Comparison of ENCODE assay signal across 19 mouse cellular contexts in genomic region chr11:94985140-94985539, GRCm38 (mm10). TPM values are rescaled to one million over a fixed set of nuclear protein-coding genes. Genes with fewer than 3 reads are reported as not detected.
A peak's percentile ranks its signal among the peaks of the same experiment; 100 is the strongest.
DNase-seq lines count a peak whose midpoint lies in the region; ATAC-seq and TF ChIP-seq lines count a peak whose summit lies in the region.
"Had no signal": no experiment of that assay in that cellular context is flagged by ENCODE, and none has a peak within 500 bp of the region (broad histone marks: within the 10 kb centered on the region; RNA-seq: fewer than 3 reads in every experiment).

No protein-coding gene starts in this region.

- no peak for ATAC-seq in forebrain, embryonic 11.5 days (replicated peaks; ENCODE audit: low FRiP score)
- no peak for ATAC-seq in liver, embryonic 13.5 days (ENCODE audit: low read depth)
- no peak for ATAC-seq in liver, embryonic 12.5 days
- ATAC-seq in stomach, embryonic 14.5 days (ENCODE audit: insufficient number of reproducible peaks, insufficient read depth, low FRiP score, low read depth): no peak
- no peak for ATAC-seq in stomach, postnatal 0 days (ENCODE audit: low FRiP score, low TSS enrichment)
- ATAC-seq in stomach, embryonic 16.5 days (ENCODE audit: insufficient read depth, low FRiP score): no peak
- ATAC-seq in frontal cortex, adult (ENCODE audit: low TSS enrichment): no peak
- ATAC-seq: Patski had no signal

- H3K27me3 ChIP-seq in forebrain, embryonic 10.5 days (ENCODE audit: poor library complexity, severe bottlenecking): no peaks in the 10 kb centered on the region
- no peaks in the 10 kb centered on the region for H3K27me3 ChIP-seq in forebrain, embryonic 11.5 days (ENCODE audit: control insufficient read depth, insufficient read depth, low read length)
- H3K27me3 ChIP-seq in liver, embryonic 13.5 days: no peaks in the 10 kb centered on the region
- no peaks in the 10 kb centered on the region for H3K27me3 ChIP-seq in liver, embryonic 12.5 days (replicated peaks)
- no peaks in the 10 kb centered on the region for H3K27me3 ChIP-seq in stomach, embryonic 14.5 days (ENCODE audit: control insufficient read depth, insufficient read depth, low read length)
- H3K27me3 ChIP-seq in stomach, postnatal 0 days (ENCODE audit: control insufficient read depth, insufficient read depth, low read length): no peaks in the 10 kb centered on the region
- no peaks in the 10 kb centered on the region for H3K27me3 ChIP-seq in stomach, embryonic 16.5 days (ENCODE audit: control insufficient read depth, insufficient read depth, low read length)
- H3K27me3 ChIP-seq: embryonic facial prominence, embryonic 13.5 days; hindbrain, embryonic 15.5 days; limb, embryonic 13.5 days; neural tube, embryonic 13.5 days; Patski had no signal

- H3K4me3 ChIP-seq in forebrain, embryonic 10.5 days: no peak overlapping the region
- H3K4me3 ChIP-seq in forebrain, embryonic 11.5 days (ENCODE audit: low read depth, low read length): no peak overlapping the region
- H3K4me3 ChIP-seq in liver, embryonic 13.5 days (replicated peaks): no peak overlapping the region
- no peak overlapping the region for H3K4me3 ChIP-seq in liver, embryonic 12.5 days
- H3K4me3 ChIP-seq in stomach, embryonic 14.5 days (ENCODE audit: low read depth, low read length): no peak overlapping the region
- H3K4me3 ChIP-seq in stomach, postnatal 0 days (ENCODE audit: low read depth, low read length): no peak overlapping the region
- H3K4me3 ChIP-seq in stomach, embryonic 16.5 days (replicated peaks; ENCODE audit: low read length): no peak overlapping the region
- H3K4me3 ChIP-seq: embryonic facial prominence, embryonic 13.5 days; hindbrain, embryonic 15.5 days; limb, embryonic 13.5 days; midbrain, embryonic 10.5 days; neural tube, embryonic 13.5 days had no signal

- no peak for DNase-seq in forebrain, embryonic 10.5 days (ENCODE audit: extremely low spot score, low spot score)
- no peak for DNase-seq in forebrain, embryonic 11.5 days (ENCODE audit: low spot score)
- DNase-seq in liver, embryonic 13.5 days: no peak
- no peak for DNase-seq in stomach, postnatal 0 days (ENCODE audit: low spot score)
- DNase-seq: cerebellum, adult 11 months; gastrocnemius, postnatal 25 days; heart, postnatal 14 days; kidney, adult 8-10 months had no signal

- peak overlapping the region; percentile 67 for H3K27ac ChIP-seq in forebrain, embryonic 10.5 days
- no peak overlapping the region for H3K27ac ChIP-seq in forebrain, embryonic 11.5 days (ENCODE audit: low read depth, low read length)
- no peak overlapping the region for H3K27ac ChIP-seq in liver, embryonic 13.5 days
- no peak overlapping the region for H3K27ac ChIP-seq in liver, embryonic 12.5 days
- H3K27ac ChIP-seq in stomach, embryonic 14.5 days (ENCODE audit: low read length): peak overlapping the region; percentile 61; the same call in 1 of the 2 replicates
- H3K27ac ChIP-seq in stomach, postnatal 0 days (replicated peaks): no peak overlapping the region
- H3K27ac ChIP-seq in stomach, embryonic 16.5 days (ENCODE audit: low read length): peak overlapping the region; percentile 34; the same call in 1 of the 2 replicates
- H3K27ac ChIP-seq: embryonic facial prominence, embryonic 13.5 days; hindbrain, embryonic 15.5 days; limb, embryonic 13.5 days; midbrain, embryonic 10.5 days; neural tube, embryonic 13.5 days had no signal

- no peaks in the 10 kb centered on the region for H3K36me3 ChIP-seq in forebrain, embryonic 10.5 days (replicated peaks)
- no peaks in the 10 kb centered on the region for H3K36me3 ChIP-seq in forebrain, embryonic 11.5 days (ENCODE audit: control insufficient read depth, insufficient read depth, low read length)
- H3K36me3 ChIP-seq in liver, embryonic 13.5 days: no peaks in the 10 kb centered on the region
- no peaks in the 10 kb centered on the region for H3K36me3 ChIP-seq in liver, embryonic 12.5 days
- H3K36me3 ChIP-seq in stomach, embryonic 14.5 days (ENCODE audit: control insufficient read depth, insufficient read depth, low read length): no peaks in the 10 kb centered on the region
- H3K36me3 ChIP-seq in stomach, postnatal 0 days (ENCODE audit: control insufficient read depth, insufficient read depth, low read length): no peaks in the 10 kb centered on the region
- no peaks in the 10 kb centered on the region for H3K36me3 ChIP-seq in stomach, embryonic 16.5 days (ENCODE audit: control insufficient read depth, insufficient read depth, low read length)
- H3K36me3 ChIP-seq: embryonic facial prominence, embryonic 13.5 days; hindbrain, embryonic 15.5 days; limb, embryonic 13.5 days; midbrain, embryonic 10.5 days; neural tube, embryonic 13.5 days had no signal

- TF ChIP-seq EP300 in stomach, postnatal 0 days (optimal IDR thresholded peaks at IDR 0.05): no peak

- H3K9me3 ChIP-seq in forebrain, embryonic 10.5 days: no peaks in the 10 kb centered on the region
- H3K9me3 ChIP-seq in forebrain, embryonic 11.5 days (ENCODE audit: control insufficient read depth, low read length): no peaks in the 10 kb centered on the region
- H3K9me3 ChIP-seq in liver, embryonic 13.5 days (replicated peaks): no peaks in the 10 kb centered on the region
- H3K9me3 ChIP-seq in liver, embryonic 12.5 days (replicated peaks): no peaks in the 10 kb centered on the region
- H3K9me3 ChIP-seq in stomach, embryonic 14.5 days (ENCODE audit: control insufficient read depth, low read depth, low read length): no peaks in the 10 kb centered on the region
- no peaks in the 10 kb centered on the region for H3K9me3 ChIP-seq in stomach, postnatal 0 days (ENCODE audit: control insufficient read depth, low read length)
- no peaks in the 10 kb centered on the region for H3K9me3 ChIP-seq in stomach, embryonic 16.5 days (replicated peaks; ENCODE audit: control insufficient read depth, low read length)
- H3K9me3 ChIP-seq: embryonic facial prominence, embryonic 13.5 days; hindbrain, embryonic 15.5 days; limb, embryonic 13.5 days; midbrain, embryonic 10.5 days; neural tube, embryonic 13.5 days had no signal

- no peak overlapping the region for H3K4me2 ChIP-seq in forebrain, embryonic 11.5 days (ENCODE audit: low read depth, low read length, severe bottlenecking)
- peak overlapping the region; percentile 7; the same call in 1 of the 2 replicates for H3K4me2 ChIP-seq in liver, embryonic 13.5 days
- H3K4me2 ChIP-seq in liver, embryonic 12.5 days: no peak overlapping the region
- no peak overlapping the region for H3K4me2 ChIP-seq in stomach, embryonic 14.5 days (replicated peaks; ENCODE audit: low read depth, low read length)
- no peak overlapping the region for H3K4me2 ChIP-seq in stomach, postnatal 0 days (replicated peaks; ENCODE audit: low read depth)
- no peak overlapping the region for H3K4me2 ChIP-seq in stomach, embryonic 16.5 days (ENCODE audit: low read depth, low read length)
- H3K4me2 ChIP-seq: embryonic facial prominence, embryonic 13.5 days; hindbrain, embryonic 15.5 days; limb, embryonic 13.5 days; neural tube, embryonic 13.5 days had no signal

- TF ChIP-seq CTCF in stomach, postnatal 0 days (IDR thresholded peaks at IDR 0.05; ENCODE audit: low read depth): no peak

- peaks cover 47% of the 10 kb centered on the region for H3K4me1 ChIP-seq in forebrain, embryonic 10.5 days
- peaks cover 11% of the 10 kb centered on the region for H3K4me1 ChIP-seq in forebrain, embryonic 11.5 days (replicated peaks; ENCODE audit: control insufficient read depth, insufficient read depth, low read length)
- peaks cover 66% of the 10 kb centered on the region for H3K4me1 ChIP-seq in liver, embryonic 13.5 days (replicated peaks)
- peaks cover 65% of the 10 kb centered on the region for H3K4me1 ChIP-seq in liver, embryonic 12.5 days
- H3K4me1 ChIP-seq in stomach, embryonic 14.5 days (ENCODE audit: control insufficient read depth, insufficient read depth, low read length): peaks cover 22% of the 10 kb centered on the region
- H3K4me1 ChIP-seq in stomach, postnatal 0 days (replicated peaks; ENCODE audit: control insufficient read depth, insufficient read depth): peaks cover 5% of the 10 kb centered on the region; the same call in 1 of the 2 replicates
- peaks cover 27% of the 10 kb centered on the region for H3K4me1 ChIP-seq in stomach, embryonic 16.5 days (ENCODE audit: control insufficient read depth, insufficient read depth, low read length)

- 58% methylated on average over 1 of the region's 1 CpGs for WGBS in forebrain, embryonic 10.5 days
- WGBS in forebrain, embryonic 11.5 days: 59% methylated on average over 1 of the region's 1 CpGs
- 30% methylated on average over 1 of the region's 1 CpGs for WGBS in liver, embryonic 13.5 days (ENCODE audit: insufficient replicate concordance)
- WGBS in liver, embryonic 12.5 days (ENCODE audit: insufficient replicate concordance): 51% methylated on average over 1 of the region's 1 CpGs
- 17% methylated on average over 1 of the region's 1 CpGs for WGBS in stomach, embryonic 14.5 days
- 31% methylated on average over 1 of the region's 1 CpGs for WGBS in stomach, postnatal 0 days
- 40% methylated on average over 1 of the region's 1 CpGs for WGBS in stomach, embryonic 16.5 days

- H3K9ac ChIP-seq in forebrain, embryonic 11.5 days (ENCODE audit: low read length): no peak overlapping the region
- H3K9ac ChIP-seq in liver, embryonic 13.5 days: no peak overlapping the region
- H3K9ac ChIP-seq in liver, embryonic 12.5 days: no peak overlapping the region
- no peak overlapping the region for H3K9ac ChIP-seq in stomach, embryonic 14.5 days (replicated peaks; ENCODE audit: low read depth, low read length)
- H3K9ac ChIP-seq in stomach, postnatal 0 days (ENCODE audit: low read length): no peak overlapping the region
- no peak overlapping the region for H3K9ac ChIP-seq in stomach, embryonic 16.5 days (ENCODE audit: low read length)
- H3K9ac ChIP-seq: embryonic facial prominence, embryonic 13.5 days; hindbrain, embryonic 15.5 days; limb, embryonic 13.5 days; neural tube, embryonic 13.5 days had no signal

RNA-seq across cellular contexts. Expression of gene Ppp1r9b, which starts 5.7 kb away (rescaled TPM):
- 8.7 and 10.7 TPM in 2 replicates for polyA plus RNA-seq in forebrain, embryonic 10.5 days (2016; fragmentation: Nextera tagmentation; extraction: Ambion mirVana)
- polyA plus RNA-seq in forebrain, embryonic 11.5 days (2014; fragmentation: Nextera tagmentation; extraction: Ambion mirVana): 17.2 and 18.6 TPM in 2 replicates
- polyA plus RNA-seq in liver, embryonic 13.5 days (2015; fragmentation: Nextera tagmentation; extraction: Ambion mirVana): 10.0 and 10.6 TPM in 2 replicates
- polyA plus RNA-seq in liver, embryonic 12.5 days (2016; fragmentation: Nextera tagmentation; extraction: Ambion mirVana): 13.4 and 14.1 TPM in 2 replicates
- polyA plus RNA-seq in stomach, embryonic 14.5 days (2014; fragmentation: Nextera tagmentation; extraction: Ambion mirVana): 13.5 and 14.4 TPM in 2 replicates
- polyA plus RNA-seq in stomach, postnatal 0 days (2015; fragmentation: Nextera tagmentation; extraction: Ambion mirVana): 4.9 and 5.4 TPM in 2 replicates
- 6.6 and 8.0 TPM in 2 replicates for polyA plus RNA-seq in stomach, embryonic 16.5 days (2015; fragmentation: Nextera tagmentation; extraction: Ambion mirVana)

RNA-seq across cellular contexts. Expression of gene Sgca, which starts 9.0 kb away (rescaled TPM):
- not detected in 2 replicates for polyA plus RNA-seq in forebrain, embryonic 10.5 days (2016; fragmentation: Nextera tagmentation; extraction: Ambion mirVana)
- not detected in 2 replicates for polyA plus RNA-seq in forebrain, embryonic 11.5 days (2014; fragmentation: Nextera tagmentation; extraction: Ambion mirVana)
- 0.21 and 0.28 TPM in 2 replicates for polyA plus RNA-seq in liver, embryonic 13.5 days (2015; fragmentation: Nextera tagmentation; extraction: Ambion mirVana)
- 0.17 TPM in 1 of 2 replicates, not detected in the other for polyA plus RNA-seq in liver, embryonic 12.5 days (2016; fragmentation: Nextera tagmentation; extraction: Ambion mirVana)
- 0.30 and 0.46 TPM in 2 replicates for polyA plus RNA-seq in stomach, embryonic 14.5 days (2014; fragmentation: Nextera tagmentation; extraction: Ambion mirVana)
- polyA plus RNA-seq in stomach, postnatal 0 days (2015; fragmentation: Nextera tagmentation; extraction: Ambion mirVana): 0.47 and 0.80 TPM in 2 replicates
- polyA plus RNA-seq in stomach, embryonic 16.5 days (2015; fragmentation: Nextera tagmentation; extraction: Ambion mirVana): 0.41 and 3.2 TPM in 2 replicates
- polyA plus RNA-seq: neural tube, embryonic 13.5 days had no signal

RNA-seq across cellular contexts. Expression of gene Hils1, which starts 17.7 kb away (rescaled TPM):
- polyA plus RNA-seq in forebrain, embryonic 10.5 days (2016; fragmentation: Nextera tagmentation; extraction: Ambion mirVana): not detected in 2 replicates
- not detected in 2 replicates for polyA plus RNA-seq in forebrain, embryonic 11.5 days (2014; fragmentation: Nextera tagmentation; extraction: Ambion mirVana)
- polyA plus RNA-seq in liver, embryonic 13.5 days (2015; fragmentation: Nextera tagmentation; extraction: Ambion mirVana): not detected in 2 replicates
- not detected in 2 replicates for polyA plus RNA-seq in liver, embryonic 12.5 days (2016; fragmentation: Nextera tagmentation; extraction: Ambion mirVana)
- not detected in 2 replicates for polyA plus RNA-seq in stomach, embryonic 14.5 days (2014; fragmentation: Nextera tagmentation; extraction: Ambion mirVana)
- not detected in 2 replicates for polyA plus RNA-seq in stomach, postnatal 0 days (2015; fragmentation: Nextera tagmentation; extraction: Ambion mirVana)
- not detected in 2 replicates for polyA plus RNA-seq in stomach, embryonic 16.5 days (2015; fragmentation: Nextera tagmentation; extraction: Ambion mirVana)
- polyA plus RNA-seq: embryonic facial prominence, embryonic 13.5 days; frontal cortex, adult 2 months; hindbrain, embryonic 15.5 days; limb, embryonic 13.5 days; midbrain, embryonic 10.5 days; neural tube, embryonic 13.5 days; Patski had no signal

RNA-seq across cellular contexts. Expression of gene Samd14, which starts 24.5 kb away (rescaled TPM):
- 35.8 and 36.7 TPM in 2 replicates for polyA plus RNA-seq in forebrain, embryonic 10.5 days (2016; fragmentation: Nextera tagmentation; extraction: Ambion mirVana)
- 56.8 and 59.2 TPM in 2 replicates for polyA plus RNA-seq in forebrain, embryonic 11.5 days (2014; fragmentation: Nextera tagmentation; extraction: Ambion mirVana)
- polyA plus RNA-seq in liver, embryonic 13.5 days (2015; fragmentation: Nextera tagmentation; extraction: Ambion mirVana): 35.4 and 36.3 TPM in 2 replicates
- 53.8 and 56.7 TPM in 2 replicates for polyA plus RNA-seq in liver, embryonic 12.5 days (2016; fragmentation: Nextera tagmentation; extraction: Ambion mirVana)
- polyA plus RNA-seq in stomach, embryonic 14.5 days (2014; fragmentation: Nextera tagmentation; extraction: Ambion mirVana): 22.8 and 24.5 TPM in 2 replicates
- 6.7 and 7.2 TPM in 2 replicates for polyA plus RNA-seq in stomach, postnatal 0 days (2015; fragmentation: Nextera tagmentation; extraction: Ambion mirVana)
- 14.7 and 15.9 TPM in 2 replicates for polyA plus RNA-seq in stomach, embryonic 16.5 days (2015; fragmentation: Nextera tagmentation; extraction: Ambion mirVana)

RNA-seq across cellular contexts. Expression of gene Col1a1, which starts 49.1 kb away (rescaled TPM):
- 62.2 and 65.3 TPM in 2 replicates for polyA plus RNA-seq in forebrain, embryonic 10.5 days (2016; fragmentation: Nextera tagmentation; extraction: Ambion mirVana)
- 163 and 164 TPM in 2 replicates for polyA plus RNA-seq in forebrain, embryonic 11.5 days (2014; fragmentation: Nextera tagmentation; extraction: Ambion mirVana)
- 83.0 and 85.6 TPM in 2 replicates for polyA plus RNA-seq in liver, embryonic 13.5 days (2015; fragmentation: Nextera tagmentation; extraction: Ambion mirVana)
- polyA plus RNA-seq in liver, embryonic 12.5 days (2016; fragmentation: Nextera tagmentation; extraction: Ambion mirVana): 135 and 153 TPM in 2 replicates
- polyA plus RNA-seq in stomach, embryonic 14.5 days (2014; fragmentation: Nextera tagmentation; extraction: Ambion mirVana): 1,157 and 1,247 TPM in 2 replicates
- 816 and 869 TPM in 2 replicates for polyA plus RNA-seq in stomach, postnatal 0 days (2015; fragmentation: Nextera tagmentation; extraction: Ambion mirVana)
- polyA plus RNA-seq in stomach, embryonic 16.5 days (2015; fragmentation: Nextera tagmentation; extraction: Ambion mirVana): 2,066 and 2,076 TPM in 2 replicates

Comparison
In these comparisons a context has a peak if more than half of its experiments do, and no peak if none do; other contexts are left out.
1. H3K27ac ChIP-seq: peak in forebrain, embryonic 10.5 days (single experiment), stomach, embryonic 14.5 days (single experiment) and stomach, embryonic 16.5 days (single experiment); none in forebrain, embryonic 11.5 days (single experiment), liver, embryonic 13.5 days (single experiment), liver, embryonic 12.5 days (single experiment) and stomach, postnatal 0 days (single experiment).